Mouse (Mus musculus): ENCODE measurements around the gene 5730596B20Rik. TPM values are rescaled to one million over a fixed set of nuclear protein-coding genes. Genes with fewer than 3 reads are reported as not detected.

The 5730596B20Rik gene
- polyA plus RNA-seq, 1 experiment from 2014 or later, result 5.6 TPM

- WGBS, result under 1% methylated on average over 55 of the region's 55 CpGs
- peak overlapping the region; percentile 71 for H3K27ac ChIP-seq
- peak overlapping the region; percentile 56 for H3K9ac ChIP-seq
- ATAC-seq (ENCODE audit: low FRiP score), result no peak
- peak overlapping the region; percentile 46 for H3K4me2 ChIP-seq (replicated peaks)
- H3K27me3 ChIP-seq, result peaks cover 96% of the 10 kb centered on the region
- H3K4me1 ChIP-seq, result peaks cover 14% of the 10 kb centered on the region
- H3K9me3 ChIP-seq (replicated peaks), result no peaks in the 10 kb centered on the region
- no peaks in the 10 kb centered on the region for H3K36me3 ChIP-seq
- peak overlapping the region; percentile 47 for H3K4me3 ChIP-seq
Observed at GRCm38 (mm10) chr6:52205638-52206621, 28.6 kb downstream of the 5730596B20Rik start.

GRCm38 (mm10) chr6:52206882-52207683 is 29.8 kb downstream of the 5730596B20Rik start:
- Histone ChIP-seq H3K27me3 (peaks cover 96% of the 10 kb centered on the region), H3K9ac (no peak overlapping the region), H3K36me3 (no peaks in the 10 kb centered on the region), H3K4me2 (replicated peaks) (peak overlapping the region; percentile 46), H3K4me1 (peaks cover 17% of the 10 kb centered on the region), H3K4me3 (peak overlapping the region; percentile 47), H3K9me3 (replicated peaks) (no peaks in the 10 kb centered on the region), H3K27ac (no peak overlapping the region)
- 1% methylated on average over 4 of the region's 4 CpGs for WGBS
- no peak for ATAC-seq (ENCODE audit: low FRiP score)

GRCm38 (mm10) chr6:52207684-52207976 is 30.3 kb downstream of the 5730596B20Rik start:
- H3K4me1 ChIP-seq, result peaks cover 17% of the 10 kb centered on the region
- H3K4me3 ChIP-seq, result peak overlapping the region; percentile 47; the same call in 1 of the 2 replicates
- H3K27me3 ChIP-seq, result peaks cover 97% of the 10 kb centered on the region
- H3K27ac ChIP-seq, result no peak overlapping the region
- H3K36me3 ChIP-seq, result no peaks in the 10 kb centered on the region
- no peak overlapping the region for H3K9ac ChIP-seq
- H3K9me3 ChIP-seq (replicated peaks), result no peaks in the 10 kb centered on the region
- no peak for ATAC-seq (ENCODE audit: low FRiP score)
- peak overlapping the region; percentile 46 for H3K4me2 ChIP-seq (replicated peaks)

- Histone ChIP-seq H3K9me3 (replicated peaks) (no peaks in the 10 kb centered on the region), H3K4me2 (replicated peaks) (peak within 1 kb of the TSS; percentile 46), H3K9ac (0 out of 2 replicates have a peak within 1 kb of the TSS, but pooled peaks have one; percentile 38), H3K4me3 (peak within 1 kb of the TSS; percentile 47), H3K36me3 (no peaks in the 10 kb centered on the region), H3K4me1 (peaks cover 20% of the 10 kb centered on the region), H3K27ac (peak within 1 kb of the TSS; percentile 32), H3K27me3 (peaks cover 97% of the 10 kb centered on the region)
- ATAC-seq (ENCODE audit: low FRiP score), result no peak
- WGBS, result 1% methylated on average over 46 of the region's 47 CpGs
Observed at GRCm38 (mm10) chr6:52208072-52208867, 31.0 kb downstream of the 5730596B20Rik start, which contains the start of gene Hoxa6. Gene Hoxa6, minus strand, starts transcription at chr6:52208722.

GRCm38 (mm10) chr6:52208868-52209684 is 31.8 kb downstream of the 5730596B20Rik start:
- 3% methylated on average over 18 of the region's 18 CpGs for WGBS
- ATAC-seq (ENCODE audit: low FRiP score), result no peak
- Histone ChIP-seq H3K4me2 (replicated peaks) (peak overlapping the region; percentile 46), H3K9ac (no peak overlapping the region), H3K4me3 (peak overlapping the region; percentile 25), H3K27ac (no peak overlapping the region; the same call in 1 of the 2 replicates), H3K9me3 (replicated peaks) (no peaks in the 10 kb centered on the region), H3K27me3 (peaks cover 97% of the 10 kb centered on the region), H3K4me1 (peaks cover 11% of the 10 kb centered on the region), H3K36me3 (no peaks in the 10 kb centered on the region)

- Histone ChIP-seq H3K27me3 (peaks cover 98% of the 10 kb centered on the region), H3K4me2 (replicated peaks) (no peak overlapping the region; the same call in 1 of the 2 replicates), H3K27ac (no peak overlapping the region), H3K4me1 (peaks cover 11% of the 10 kb centered on the region), H3K9ac (no peak overlapping the region), H3K36me3 (no peaks in the 10 kb centered on the region), H3K4me3 (no peak overlapping the region), H3K9me3 (replicated peaks) (no peaks in the 10 kb centered on the region)
- ATAC-seq (ENCODE audit: low FRiP score), result no peak
- 9% methylated on average over 12 of the region's 12 CpGs for WGBS
Observed at GRCm38 (mm10) chr6:52209685-52210046, 32.4 kb downstream of the 5730596B20Rik start.

- H3K4me2 ChIP-seq (replicated peaks), result peak overlapping the region; percentile 8
Observed at GRCm38 (mm10) chr6:52211170-52211935, 34.1 kb downstream of the 5730596B20Rik start.

GRCm38 (mm10) chr6:52211961-52212360 is 34.7 kb downstream of the 5730596B20Rik start:
- H3K36me3 ChIP-seq, result no peaks in the 10 kb centered on the region
- H3K4me2 ChIP-seq (replicated peaks), result peak overlapping the region; percentile 8
- 4% methylated on average over 13 of the region's 13 CpGs for WGBS
- H3K9me3 ChIP-seq (replicated peaks), result no peaks in the 10 kb centered on the region
- H3K9ac ChIP-seq, result no peak overlapping the region
- H3K4me3 ChIP-seq, result peak overlapping the region; percentile 7; the same call in 1 of the 2 replicates
- H3K4me1 ChIP-seq, result peaks cover 15% of the 10 kb centered on the region
- ATAC-seq (ENCODE audit: low FRiP score), result no peak
- H3K27me3 ChIP-seq, result peaks cover 98% of the 10 kb centered on the region
- H3K27ac ChIP-seq, result no peak overlapping the region

More at GRCm38 (mm10) chr6:52211170-52211935, 34.1 kb downstream of the 5730596B20Rik start:
- Histone ChIP-seq H3K4me3 (peak overlapping the region; percentile 7; the same call in 1 of the 2 replicates), H3K9me3 (replicated peaks) (no peaks in the 10 kb centered on the region), H3K27me3 (peaks cover 98% of the 10 kb centered on the region), H3K4me1 (peaks cover 11% of the 10 kb centered on the region), H3K36me3 (no peaks in the 10 kb centered on the region), H3K27ac (no peak overlapping the region), H3K9ac (no peak overlapping the region)
- ATAC-seq (ENCODE audit: low FRiP score), result peak; percentile 67
- under 1% methylated on average over 37 of the region's 37 CpGs for WGBS

GRCm38 (mm10) chr6:52212556-52213118 is 35.3 kb downstream of the 5730596B20Rik start:
- no peak for ATAC-seq (ENCODE audit: low FRiP score)
- Histone ChIP-seq H3K27me3 (peaks cover 98% of the 10 kb centered on the region), H3K9me3 (replicated peaks) (no peaks in the 10 kb centered on the region), H3K4me1 (peaks cover 20% of the 10 kb centered on the region), H3K4me2 (replicated peaks) (0 out of 2 replicates have a peak overlapping the region, but pooled peaks have one; percentile 13), H3K36me3 (no peaks in the 10 kb centered on the region), H3K9ac (no peak overlapping the region), H3K4me3 (peak overlapping the region; percentile 10; the same call in 1 of the 2 replicates), H3K27ac (no peak overlapping the region)
- 2% methylated on average over 22 of the region's 22 CpGs for WGBS

Measured in hindbrain, embryonic 12.5 days (tissue).